In the genomic region with DNA sequence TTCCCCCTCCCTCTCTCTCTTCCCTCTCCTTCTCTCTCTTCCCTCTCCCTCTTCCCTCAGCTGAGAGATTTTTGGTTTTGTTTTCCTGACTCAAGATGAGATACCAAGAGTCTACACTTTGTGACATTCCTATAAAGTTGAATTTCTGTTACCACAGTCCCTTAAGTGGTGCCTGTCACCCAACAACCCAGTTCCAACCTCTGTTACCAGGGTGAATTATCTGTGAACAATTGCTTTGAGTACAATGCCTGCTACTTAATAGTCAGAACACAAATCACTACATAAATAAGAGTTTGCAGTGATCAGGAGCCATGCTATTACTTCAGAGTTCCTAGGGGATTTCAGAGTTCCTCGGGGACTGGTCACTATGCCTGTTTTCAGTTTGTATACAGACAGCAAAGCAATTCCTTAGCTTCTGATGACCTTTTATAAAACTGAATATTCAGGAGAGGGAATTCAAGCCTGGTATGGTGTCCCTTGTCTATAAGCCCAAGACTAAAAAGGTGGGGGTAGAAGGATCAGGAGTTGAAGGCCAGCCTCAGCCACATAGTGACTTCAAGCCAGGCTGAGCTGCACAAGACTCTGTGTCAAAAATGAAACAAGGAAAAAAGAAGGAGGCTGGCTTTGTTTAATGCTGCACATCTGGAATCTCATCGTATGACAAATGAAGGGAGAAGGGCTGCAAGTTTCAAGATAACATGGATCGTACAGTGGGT, we compare ENCODE assay signal across 16 mouse cellular contexts.
DNase-seq lines count a peak whose midpoint lies in the region; ATAC-seq and TF ChIP-seq lines count a peak whose summit lies in the region.
"Had no signal": no experiment of that assay in that cellular context is flagged by ENCODE, and none has a peak within 500 bp of the region (broad histone marks: within the 10 kb centered on the region; RNA-seq: fewer than 3 reads in every experiment).

No protein-coding gene starts in this region.

- no peaks in the 10 kb centered on the region for H3K4me1 ChIP-seq in forebrain, postnatal 0 days (ENCODE audit: insufficient read depth)
- H3K4me1 ChIP-seq in forebrain, embryonic 14.5 days (ENCODE audit: control insufficient read depth, insufficient read depth, low read length): peaks cover 10% of the 10 kb centered on the region
- peaks cover 7% of the 10 kb centered on the region for H3K4me1 ChIP-seq in brown adipose tissue, adult 24 weeks (ENCODE audit: control insufficient read depth, insufficient read depth, insufficient read length, low read length)
- H3K4me1 ChIP-seq in hindbrain, postnatal 0 days (ENCODE audit: insufficient read depth, low read length): peaks cover 6% of the 10 kb centered on the region
- 0 out of 2 replicates have a peak, but pooled peaks cover 4% of the 10 kb centered on the region for H3K4me1 ChIP-seq in midbrain, embryonic 15.5 days
- no peaks in the 10 kb centered on the region for H3K4me1 ChIP-seq in liver, embryonic 12.5 days
- no peaks in the 10 kb centered on the region for H3K4me1 ChIP-seq in kidney, embryonic 15.5 days
- H3K4me1 ChIP-seq: embryonic facial prominence, embryonic 15.5 days; stomach, embryonic 15.5 days had no signal

- H3K9me3 ChIP-seq in forebrain, postnatal 0 days (ENCODE audit: low read length): no peaks in the 10 kb centered on the region
- no peaks in the 10 kb centered on the region for H3K9me3 ChIP-seq in forebrain, embryonic 14.5 days (replicated peaks; ENCODE audit: control insufficient read depth, low read length)
- H3K9me3 ChIP-seq in hindbrain, postnatal 0 days (ENCODE audit: low read length): no peaks in the 10 kb centered on the region
- no peaks in the 10 kb centered on the region for H3K9me3 ChIP-seq in midbrain, embryonic 15.5 days
- no peaks in the 10 kb centered on the region for H3K9me3 ChIP-seq in liver, embryonic 12.5 days (replicated peaks)
- H3K9me3 ChIP-seq in kidney, embryonic 15.5 days (replicated peaks): no peaks in the 10 kb centered on the region
- H3K9me3 ChIP-seq: embryonic facial prominence, embryonic 15.5 days; stomach, embryonic 15.5 days had no signal

- peak; percentile 66 for ATAC-seq in forebrain, postnatal 0 days
- ATAC-seq in forebrain, embryonic 14.5 days: no peak
- ATAC-seq in hindbrain, postnatal 0 days: peak; percentile 75
- ATAC-seq in midbrain, embryonic 15.5 days (replicated peaks): peak; percentile 37; the same call in 1 of the 2 replicates
- no peak for ATAC-seq in liver, embryonic 12.5 days
- ATAC-seq in kidney, embryonic 15.5 days (replicated peaks; ENCODE audit: low FRiP score): no peak
- ATAC-seq: intestine, embryonic 16.5 days had no signal

- H3K36me3 ChIP-seq in forebrain, postnatal 0 days (ENCODE audit: insufficient read depth): no peaks in the 10 kb centered on the region
- no peaks in the 10 kb centered on the region for H3K36me3 ChIP-seq in forebrain, embryonic 14.5 days (ENCODE audit: control insufficient read depth, insufficient read depth, low read length)
- no peaks in the 10 kb centered on the region for H3K36me3 ChIP-seq in hindbrain, postnatal 0 days (ENCODE audit: insufficient read depth, low read length)
- H3K36me3 ChIP-seq in midbrain, embryonic 15.5 days (replicated peaks): no peaks in the 10 kb centered on the region
- no peaks in the 10 kb centered on the region for H3K36me3 ChIP-seq in liver, embryonic 12.5 days
- no peaks in the 10 kb centered on the region for H3K36me3 ChIP-seq in kidney, embryonic 15.5 days
- H3K36me3 ChIP-seq: embryonic facial prominence, embryonic 15.5 days; stomach, embryonic 15.5 days had no signal

- H3K27ac ChIP-seq in forebrain, postnatal 0 days (ENCODE audit: low read depth, low read length): no peak overlapping the region
- H3K27ac ChIP-seq in forebrain, embryonic 14.5 days (ENCODE audit: low read depth, low read length): no peak overlapping the region
- H3K27ac ChIP-seq in brown adipose tissue, adult 24 weeks (replicated peaks; ENCODE audit: low read depth, low read length): peak overlapping the region; percentile 75
- no peak overlapping the region for H3K27ac ChIP-seq in hindbrain, postnatal 0 days
- no peak overlapping the region for H3K27ac ChIP-seq in midbrain, embryonic 15.5 days
- no peak overlapping the region for H3K27ac ChIP-seq in liver, embryonic 12.5 days
- H3K27ac ChIP-seq in kidney, embryonic 15.5 days: no peak overlapping the region
- H3K27ac ChIP-seq: embryonic facial prominence, embryonic 15.5 days; stomach, embryonic 15.5 days had no signal

- H3K27me3 ChIP-seq in forebrain, postnatal 0 days (ENCODE audit: insufficient read depth, low read length): no peaks in the 10 kb centered on the region
- H3K27me3 ChIP-seq in forebrain, embryonic 14.5 days (replicated peaks; ENCODE audit: control insufficient read depth, insufficient read depth, low read length): no peaks in the 10 kb centered on the region
- H3K27me3 ChIP-seq in hindbrain, postnatal 0 days (ENCODE audit: insufficient read depth, low read length): no peaks in the 10 kb centered on the region
- H3K27me3 ChIP-seq in midbrain, embryonic 15.5 days (replicated peaks): no peaks in the 10 kb centered on the region
- H3K27me3 ChIP-seq in liver, embryonic 12.5 days (replicated peaks): no peaks in the 10 kb centered on the region
- no peaks in the 10 kb centered on the region for H3K27me3 ChIP-seq in kidney, embryonic 15.5 days
- H3K27me3 ChIP-seq: embryonic facial prominence, embryonic 15.5 days; stomach, embryonic 15.5 days had no signal

- DNase-seq in forebrain, postnatal 0 days: no peak
- no peak for DNase-seq in forebrain, embryonic 14.5 days (ENCODE audit: low spot score)
- peak; percentile 36 for DNase-seq in hindbrain, postnatal 0 days (ENCODE audit: low spot score)
- DNase-seq in heart, adult 11 months: no peak
- DNase-seq: cerebellum, adult 18-20 months; heart, postnatal 4 days; left cerebral cortex, postnatal 4 days; lung, embryonic 14.5 days had no signal

- WGBS in forebrain, postnatal 0 days: 48% methylated on average over 3 of the region's 3 CpGs
- 58% methylated on average over 3 of the region's 3 CpGs for WGBS in forebrain, embryonic 14.5 days
- WGBS in hindbrain, postnatal 0 days: 53% methylated on average over 3 of the region's 3 CpGs
- 45% methylated on average over 3 of the region's 3 CpGs for WGBS in midbrain, embryonic 15.5 days
- WGBS in liver, embryonic 12.5 days (ENCODE audit: insufficient replicate concordance): 61% methylated on average over 3 of the region's 3 CpGs
- WGBS in kidney, embryonic 15.5 days: 74% methylated on average over 3 of the region's 3 CpGs

- H3K4me3 ChIP-seq in forebrain, postnatal 0 days (ENCODE audit: low read depth, low read length): no peak overlapping the region
- no peak overlapping the region for H3K4me3 ChIP-seq in forebrain, embryonic 14.5 days (ENCODE audit: low read depth, low read length)
- H3K4me3 ChIP-seq in brown adipose tissue, adult 24 weeks (ENCODE audit: insufficient read depth, low read depth, low read length): no peak overlapping the region
- H3K4me3 ChIP-seq in hindbrain, postnatal 0 days (ENCODE audit: low read length): no peak overlapping the region
- H3K4me3 ChIP-seq in midbrain, embryonic 15.5 days: no peak overlapping the region
- H3K4me3 ChIP-seq in liver, embryonic 12.5 days: no peak overlapping the region
- H3K4me3 ChIP-seq in kidney, embryonic 15.5 days (replicated peaks): no peak overlapping the region
- H3K4me3 ChIP-seq: embryonic facial prominence, embryonic 15.5 days; stomach, embryonic 15.5 days had no signal

- TF ChIP-seq CTCF in forebrain, postnatal 0 days (IDR thresholded peaks at IDR 0.05; ENCODE audit: low read depth): no peak
- TF ChIP-seq CTCF in hindbrain, postnatal 0 days (IDR thresholded peaks at IDR 0.05; ENCODE audit: low read depth): no peak

- H3K9ac ChIP-seq in forebrain, postnatal 0 days: no peak overlapping the region
- H3K9ac ChIP-seq in forebrain, embryonic 14.5 days (ENCODE audit: low read length): no peak overlapping the region
- H3K9ac ChIP-seq in hindbrain, postnatal 0 days (replicated peaks; ENCODE audit: low read length): no peak overlapping the region
- H3K9ac ChIP-seq in midbrain, embryonic 15.5 days: no peak overlapping the region
- no peak overlapping the region for H3K9ac ChIP-seq in liver, embryonic 12.5 days
- H3K9ac ChIP-seq in kidney, embryonic 15.5 days: no peak overlapping the region
- H3K9ac ChIP-seq: embryonic facial prominence, embryonic 15.5 days; lung, embryonic 14.5 days; stomach, embryonic 15.5 days had no signal

- no peak overlapping the region for H3K4me2 ChIP-seq in forebrain, postnatal 0 days (ENCODE audit: low read depth)
- H3K4me2 ChIP-seq in forebrain, embryonic 14.5 days (ENCODE audit: low read length): no peak overlapping the region
- no peak overlapping the region for H3K4me2 ChIP-seq in hindbrain, postnatal 0 days (ENCODE audit: low read depth, low read length)
- H3K4me2 ChIP-seq in midbrain, embryonic 15.5 days: no peak overlapping the region
- H3K4me2 ChIP-seq in liver, embryonic 12.5 days: no peak overlapping the region
- H3K4me2 ChIP-seq in kidney, embryonic 15.5 days: no peak overlapping the region
- H3K4me2 ChIP-seq: embryonic facial prominence, embryonic 15.5 days; liver, embryonic 11.5 days; lung, embryonic 14.5 days; stomach, embryonic 15.5 days had no signal

Comparison
In these comparisons a context has a peak if more than half of its experiments do, and no peak if none do; other contexts are left out.
1. ATAC-seq: peak in forebrain, postnatal 0 days (single experiment), hindbrain, postnatal 0 days (single experiment) and midbrain, embryonic 15.5 days (single experiment); none in forebrain, embryonic 14.5 days (single experiment), liver, embryonic 12.5 days (single experiment) and kidney, embryonic 15.5 days (single experiment).